Mouse (Mus musculus) stomach, embryonic 16.5 days (tissue): ENCODE data around the gene Trip12. TPM values are rescaled to one million over a fixed set of nuclear protein-coding genes. Genes with fewer than 3 reads are reported as not detected.
A peak's percentile ranks its signal among the peaks of the same experiment; 100 is the strongest.

Source experiments
- ATAC-seq: fragments of 200-750 bp; cut with Nextera tagmentation; 2 replicates; pipeline ENCODE4 v1.8.0; 2017; ENCODE audit warnings: moderate number of reproducible peaks, moderate TSS enrichment; ENCODE audit not compliant: insufficient read depth, low FRiP score
- H3K27ac ChIP-seq: fragments of 300-500 bp; sonication (generic); 2 replicates; pipeline ENCODE4 v1.5.1; 2014; ENCODE audit warnings: low read length
- H3K27me3 ChIP-seq: fragments of 300-500 bp; sonication (generic); 2 replicates; pipeline ENCODE4 v1.6.1; 2014; ENCODE audit warnings: low read length, control low read depth, mixed read lengths; ENCODE audit not compliant: control insufficient read depth, insufficient read depth
- H3K36me3 ChIP-seq: fragments of 300-500 bp; sonication (generic); 2 replicates; pipeline ENCODE4 v1.6.1; 2014; ENCODE audit warnings: low read length; ENCODE audit not compliant: control insufficient read depth, insufficient read depth
- H3K4me1 ChIP-seq: fragments of 300-500 bp; sonication (generic); 2 replicates; pipeline ENCODE4 v1.6.1; 2014; ENCODE audit warnings: low read length, control low read depth, mixed read lengths; ENCODE audit not compliant: control insufficient read depth, insufficient read depth
- H3K4me2 ChIP-seq: fragments of 300-500 bp; sonication (generic); 2 replicates; pipeline ENCODE4 v1.6.1; 2014; ENCODE audit warnings: low read depth, low read length, mixed read lengths
- H3K4me3 ChIP-seq: fragments of 300-500 bp; sonication (generic); replicated peaks from 2 replicates; pipeline ENCODE4 v1.5.1; 2014; ENCODE audit warnings: mild to moderate bottlenecking, low read length
- H3K9ac ChIP-seq: fragments of 300-500 bp; sonication (generic); 2 replicates; pipeline ENCODE4 v1.6.1; 2014; ENCODE audit warnings: low read length
- H3K9me3 ChIP-seq: fragments of 300-500 bp; sonication (generic); replicated peaks from 2 replicates; pipeline ENCODE4 v1.6.1; 2016; ENCODE audit warnings: low read length, control low read depth; ENCODE audit not compliant: control insufficient read depth
- WGBS: fragments of 180-500 bp; shearing (Covaris S2); extraction: QIAGEN DNeasy Blood & Tissue Kit; methylation state at CpG from one replicate; pipeline ENCODE4 v1.1.7; 2014; 5-methylcytosine and 5-hydroxymethylcytosine counted together
- polyA plus RNA-seq: library from polyadenylated mRNA; unstranded; fragments of >200 nt; fragmentation: Nextera tagmentation; extraction: Ambion mirVana; gene quantifications from 2 replicates; pipeline ENCODE4 v1.2.1, GENCODE M21; 2015

The Trip12 gene
- polyA plus RNA-seq, 1 experiment from 2014 or later = 61.1 TPM

DNA sequence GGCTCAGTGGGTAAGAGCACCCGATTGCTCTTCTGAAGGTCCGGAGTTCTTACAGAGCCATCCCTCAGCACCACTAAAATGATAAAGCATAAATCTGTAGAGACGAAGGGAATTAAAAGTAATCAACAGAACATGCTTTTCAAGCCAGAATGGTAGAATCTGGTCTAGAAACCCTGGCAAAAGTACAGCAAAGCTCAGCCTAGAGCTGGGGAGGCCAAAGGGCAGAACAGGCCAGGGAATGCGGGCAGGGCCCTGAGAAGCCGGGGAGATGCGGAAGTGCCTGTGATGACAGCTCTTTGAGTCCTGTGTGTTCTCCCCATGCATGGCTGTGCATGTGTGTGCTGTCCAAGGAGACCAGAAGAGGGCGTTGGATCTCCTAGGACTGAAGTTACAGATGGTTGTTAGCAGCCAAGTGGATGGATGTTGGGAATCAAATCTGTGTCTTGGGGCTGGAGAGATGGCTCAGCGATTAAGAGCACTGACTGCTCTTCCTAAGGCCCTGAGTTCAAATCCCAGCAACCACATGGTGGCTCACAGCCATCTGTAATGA, 39.3 kb upstream of the Trip12 start:
- H3K9ac ChIP-seq = no peak overlapping the region
- H3K27ac ChIP-seq = no peak overlapping the region
- no peaks in the 10 kb centered on the region for H3K36me3 ChIP-seq
- no peaks in the 10 kb centered on the region for H3K4me1 ChIP-seq
- ATAC-seq = no peak
- no peaks in the 10 kb centered on the region for H3K9me3 ChIP-seq
- WGBS = 88% methylated on average over 8 of the region's 8 CpGs
- H3K27me3 ChIP-seq = no peaks in the 10 kb centered on the region
- H3K4me3 ChIP-seq = no peak overlapping the region
- no peak overlapping the region for H3K4me2 ChIP-seq

DNA sequence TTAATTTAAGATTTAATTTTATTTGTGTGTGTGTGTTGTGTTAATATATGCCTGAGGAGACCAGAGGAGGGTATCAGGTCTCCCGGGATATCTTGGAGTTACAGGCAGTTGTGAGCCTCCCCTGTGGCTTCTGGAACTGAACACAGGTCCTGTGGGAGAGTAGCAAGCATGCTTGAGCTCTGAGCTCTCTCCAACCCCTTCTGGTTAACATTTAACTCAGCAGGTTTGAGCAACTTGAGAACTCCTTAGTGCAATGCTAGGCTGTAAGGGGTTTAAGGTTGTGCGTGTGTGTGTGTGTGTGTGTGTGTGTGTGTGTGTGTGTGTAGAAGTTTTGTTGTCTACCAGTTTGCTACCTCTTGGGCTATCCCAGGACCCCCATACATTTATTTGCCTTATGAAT, 37.3 kb upstream of the Trip12 start:
- ATAC-seq = no peak
- 85% methylated on average over 2 of the region's 2 CpGs for WGBS

DNA sequence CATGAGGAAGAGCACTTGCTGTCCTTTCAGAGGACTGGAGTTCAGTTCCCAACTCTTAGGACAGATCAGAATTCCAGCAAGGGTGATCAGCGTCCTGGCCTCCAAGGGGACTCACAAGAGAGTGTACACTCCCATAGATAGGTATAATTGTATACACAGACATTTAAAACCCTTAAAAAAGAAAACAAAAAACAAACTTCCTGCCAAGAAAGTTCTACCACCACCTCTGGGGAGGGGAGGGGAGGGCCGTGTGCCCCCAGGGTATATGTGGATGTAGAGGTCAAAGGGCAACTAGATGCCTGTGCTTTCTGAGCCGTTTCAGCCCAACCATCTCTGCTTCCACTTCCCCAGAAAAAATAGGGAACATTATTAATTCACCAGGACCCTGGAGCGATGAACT, 32.6 kb upstream of the Trip12 start:
- no peak for ATAC-seq
- H3K9ac ChIP-seq = no peak overlapping the region
- no peaks in the 10 kb centered on the region; the same call in 1 of the 2 replicates for H3K4me1 ChIP-seq
- H3K36me3 ChIP-seq = no peaks in the 10 kb centered on the region
- whole genome bisulfite sequencing = 65% methylated on average over 4 of the region's 4 CpGs
- H3K9me3 ChIP-seq = no peaks in the 10 kb centered on the region
- H3K4me3 ChIP-seq = no peak overlapping the region
- H3K27ac ChIP-seq = no peak overlapping the region
- H3K27me3 ChIP-seq = no peaks in the 10 kb centered on the region
- H3K4me2 ChIP-seq = no peak overlapping the region

More for the DNA sequence above, 37.3 kb upstream of the Trip12 start:
- H3K9ac ChIP-seq = no peak overlapping the region
- H3K27me3 ChIP-seq = no peaks in the 10 kb centered on the region
- H3K4me1 ChIP-seq = no peaks in the 10 kb centered on the region
- H3K9me3 ChIP-seq = no peaks in the 10 kb centered on the region
- no peak overlapping the region for H3K4me2 ChIP-seq
- H3K4me3 ChIP-seq = no peak overlapping the region
- no peaks in the 10 kb centered on the region for H3K36me3 ChIP-seq
- no peak overlapping the region for H3K27ac ChIP-seq

DNA sequence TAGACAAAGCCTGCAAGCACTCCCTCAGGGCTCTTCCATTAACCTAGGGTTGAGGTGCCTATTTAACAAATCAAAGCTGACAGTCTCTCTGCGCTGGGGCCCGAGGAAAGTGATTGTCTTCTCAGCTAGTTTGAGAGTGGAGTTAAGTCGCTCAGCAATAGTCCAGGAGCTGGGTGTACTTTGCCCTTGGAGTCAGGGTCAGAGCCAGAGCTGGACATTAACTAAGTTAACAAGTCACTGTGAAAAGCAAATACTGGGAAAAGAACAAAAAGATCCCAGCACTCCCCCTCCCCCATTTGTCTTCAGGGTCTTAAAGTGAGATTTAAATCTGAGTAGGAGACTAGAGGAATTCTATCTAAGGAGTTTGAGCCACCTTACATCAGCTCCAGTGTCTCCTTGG, 31.8 kb upstream of the Trip12 start:
- no peak overlapping the region for H3K27ac ChIP-seq
- H3K9me3 ChIP-seq = no peaks in the 10 kb centered on the region
- 21% methylated on average over 3 of the region's 3 CpGs for WGBS
- H3K4me2 ChIP-seq = no peak overlapping the region
- no peaks in the 10 kb centered on the region for H3K36me3 ChIP-seq
- no peak overlapping the region for H3K9ac ChIP-seq
- no peaks in the 10 kb centered on the region; the same call in 1 of the 2 replicates for H3K4me1 ChIP-seq
- ATAC-seq = no peak
- no peaks in the 10 kb centered on the region for H3K27me3 ChIP-seq
- H3K4me3 ChIP-seq = no peak overlapping the region

DNA sequence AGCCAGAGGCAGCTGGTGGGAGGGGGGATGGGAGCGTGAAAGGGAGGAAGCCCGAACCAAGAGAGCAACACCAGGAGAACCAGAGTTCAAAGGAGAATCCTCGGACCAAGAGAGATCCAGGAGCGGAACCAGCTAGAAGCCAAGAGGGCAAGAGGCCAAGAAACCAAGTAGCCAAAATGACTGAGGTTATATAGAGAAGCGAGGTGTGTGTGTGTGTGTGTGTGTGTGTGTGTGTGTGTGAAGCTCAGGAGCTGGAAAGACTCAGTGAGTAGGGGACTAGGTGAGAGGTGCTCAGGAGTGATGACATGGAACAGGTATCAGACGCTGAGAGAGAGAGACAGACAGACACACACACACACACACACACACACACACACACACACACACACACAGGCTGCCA, 30.8 kb upstream of the Trip12 start:
- no peak overlapping the region for H3K27ac ChIP-seq
- H3K27me3 ChIP-seq = no peaks in the 10 kb centered on the region
- no peak overlapping the region for H3K4me3 ChIP-seq
- H3K9me3 ChIP-seq = no peaks in the 10 kb centered on the region
- 62% methylated on average over 6 of the region's 6 CpGs for WGBS
- no peak for ATAC-seq
- H3K36me3 ChIP-seq = no peaks in the 10 kb centered on the region
- no peak overlapping the region for H3K9ac ChIP-seq
- H3K4me2 ChIP-seq = no peak overlapping the region
- no peaks in the 10 kb centered on the region; the same call in 1 of the 2 replicates for H3K4me1 ChIP-seq

DNA sequence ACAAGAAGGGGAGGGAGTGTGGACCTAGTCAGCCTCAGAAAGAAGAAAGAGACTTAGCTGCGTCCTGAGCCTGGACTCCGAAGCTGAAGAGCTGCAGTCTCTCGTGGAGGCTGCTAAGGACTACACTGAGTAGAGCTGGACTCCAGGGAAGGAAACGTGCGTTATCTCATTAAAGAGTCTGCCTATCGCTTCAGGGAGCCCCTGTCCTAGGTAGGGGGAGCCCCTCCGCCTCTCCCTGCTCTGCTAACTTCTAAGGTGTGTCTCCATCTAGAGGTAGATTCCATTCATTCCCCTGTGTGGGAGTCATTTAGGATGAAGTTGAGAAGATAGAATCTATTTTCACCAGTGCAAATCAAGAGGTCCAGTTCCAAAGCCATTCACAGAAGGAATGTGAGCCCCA, 29.2 kb upstream of the Trip12 start:
- no peaks in the 10 kb centered on the region for H3K36me3 ChIP-seq
- no peaks in the 10 kb centered on the region; the same call in 1 of the 2 replicates for H3K4me1 ChIP-seq
- peak overlapping the region; percentile 12; the same call in 1 of the 2 replicates for H3K4me2 ChIP-seq
- H3K9me3 ChIP-seq = no peaks in the 10 kb centered on the region
- 45% methylated on average over 7 of the region's 7 CpGs for WGBS
- no peak overlapping the region for H3K27ac ChIP-seq
- ATAC-seq = peak; percentile 37; the same call in 1 of the 2 replicates
- H3K4me3 ChIP-seq = no peak overlapping the region
- no peak overlapping the region for H3K9ac ChIP-seq
- H3K27me3 ChIP-seq = no peaks in the 10 kb centered on the region

DNA sequence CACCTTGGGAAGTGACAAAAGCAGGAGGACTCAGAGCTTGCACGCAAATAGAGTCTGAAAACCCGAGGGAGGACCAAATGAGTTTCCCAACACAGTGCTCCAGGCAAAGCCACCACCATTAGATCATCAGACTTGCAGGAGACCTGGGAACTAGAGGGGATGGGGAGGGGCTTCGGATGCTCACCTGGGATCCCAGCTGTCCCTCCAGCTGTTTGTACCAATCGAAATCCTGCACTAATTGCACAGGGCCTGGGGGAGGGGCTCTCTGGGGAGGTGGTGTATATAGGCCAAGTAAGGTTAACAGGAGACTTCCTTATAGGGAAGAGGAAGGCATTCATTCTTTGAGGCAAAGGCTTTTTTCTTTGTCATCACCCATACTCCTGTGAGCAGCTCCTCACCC, 28.5 kb upstream of the Trip12 start:
- WGBS = 72% methylated on average over 4 of the region's 4 CpGs
- H3K9ac ChIP-seq = no peak overlapping the region
- H3K36me3 ChIP-seq = no peaks in the 10 kb centered on the region
- H3K4me3 ChIP-seq = no peak overlapping the region
- no peak for ATAC-seq
- H3K27me3 ChIP-seq = no peaks in the 10 kb centered on the region
- no peak overlapping the region for H3K27ac ChIP-seq
- H3K4me1 ChIP-seq = no peaks in the 10 kb centered on the region; the same call in 1 of the 2 replicates
- no peak overlapping the region for H3K4me2 ChIP-seq
- no peaks in the 10 kb centered on the region for H3K9me3 ChIP-seq

DNA sequence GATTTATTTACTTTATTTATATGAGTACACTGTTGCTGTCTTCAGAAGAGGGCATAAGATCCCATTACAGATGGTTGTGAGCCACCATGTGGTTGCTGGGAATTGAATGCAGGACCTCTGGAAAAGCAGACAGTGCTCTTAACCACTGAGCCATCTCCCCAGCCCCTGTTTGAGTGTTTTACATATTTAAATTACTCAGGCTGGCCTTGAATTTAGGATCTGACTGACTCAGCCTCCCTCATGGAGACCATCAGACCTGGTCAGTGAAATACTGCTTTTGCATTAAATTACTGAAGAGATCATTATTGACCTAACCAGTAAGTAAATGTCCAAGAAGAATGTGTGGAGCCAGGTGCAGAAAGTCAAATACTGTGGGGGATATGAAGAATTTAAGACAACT, 28.0 kb upstream of the Trip12 start:
- no peak for ATAC-seq
- Histone ChIP-seq H3K9me3 (no peaks in the 10 kb centered on the region), H3K4me1 (no peaks in the 10 kb centered on the region; the same call in 1 of the 2 replicates), H3K9ac (no peak overlapping the region), H3K27me3 (no peaks in the 10 kb centered on the region), H3K27ac (no peak overlapping the region), H3K4me2 (no peak overlapping the region), H3K4me3 (no peak overlapping the region), H3K36me3 (no peaks in the 10 kb centered on the region)

DNA sequence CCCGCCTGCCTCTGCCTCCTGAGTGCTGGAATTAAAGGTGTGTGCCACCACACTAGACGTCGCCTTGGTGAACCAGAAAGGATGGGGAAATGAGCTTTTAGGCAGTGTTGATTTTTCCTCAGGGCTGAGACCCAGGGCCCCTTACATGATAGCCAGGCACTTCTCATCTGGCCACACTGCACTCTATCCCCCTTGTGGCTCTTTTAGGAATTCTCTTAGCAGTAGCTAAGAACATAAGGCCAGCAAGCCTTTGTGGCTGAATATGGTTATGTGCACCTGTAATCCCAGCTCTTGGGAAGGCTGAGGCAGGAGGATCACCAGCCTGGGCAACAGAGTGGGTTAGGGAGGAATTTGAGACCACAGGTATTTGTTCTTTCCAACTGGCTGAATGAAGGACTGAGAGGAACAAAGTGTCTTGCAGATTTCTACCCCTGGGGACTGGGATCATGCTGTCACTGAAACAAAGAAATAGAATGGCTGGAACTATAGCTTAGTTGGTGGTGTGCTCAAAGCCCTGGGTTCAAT, 26.5 kb upstream of the Trip12 start:
- H3K9ac ChIP-seq = no peak overlapping the region
- WGBS = 94% methylated on average over 3 of the region's 3 CpGs
- H3K36me3 ChIP-seq = no peaks in the 10 kb centered on the region
- ATAC-seq = no peak
- no peak overlapping the region for H3K4me3 ChIP-seq
- H3K4me1 ChIP-seq = no peaks in the 10 kb centered on the region; the same call in 1 of the 2 replicates
- H3K9me3 ChIP-seq = no peaks in the 10 kb centered on the region
- H3K27ac ChIP-seq = no peak overlapping the region
- no peaks in the 10 kb centered on the region for H3K27me3 ChIP-seq
- H3K4me2 ChIP-seq = no peak overlapping the region
